Mouse (Mus musculus): ENCODE data around the gene Sult6b2.

The Sult6b2 gene

DNA sequence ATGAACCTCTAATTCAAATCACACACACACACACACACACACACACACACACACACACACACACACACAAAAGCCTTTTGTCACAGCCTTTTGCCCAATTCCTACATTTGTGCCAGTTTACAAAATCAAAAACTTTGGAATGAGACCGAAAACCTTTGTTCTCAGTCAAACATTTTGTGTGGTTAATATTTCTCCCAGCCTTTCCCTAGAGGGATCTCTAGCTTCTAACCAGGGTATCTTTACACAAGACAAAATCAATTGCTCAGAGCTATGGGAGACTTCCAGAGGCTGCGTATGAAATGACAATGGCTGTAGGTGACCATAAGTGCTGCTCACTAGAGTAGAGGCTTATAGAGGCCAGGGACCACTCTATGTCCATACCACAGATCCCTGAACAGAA is 66.1 kb downstream of the Sult6b2 start:
- DNase-seq (ENCODE audit: low read depth, low spot score), result no peak

- peak; percentile 52 for DNase-seq (ENCODE audit: low read depth, low spot score)
Measured at GRCm38 (mm10) chr6:142735302-142736005, 68.8 kb downstream of the Sult6b2 start.

All from R1 (cell line).